Mouse (Mus musculus) kidney, adult 8-10 months (tissue): ENCODE results near the gene Lpar3.

Experiments
- DNase-seq, 2 experiments: peaks; one replicate each; pipeline ENCODE4 v3.0.0; 2022

Lpar3 gene

DNA sequence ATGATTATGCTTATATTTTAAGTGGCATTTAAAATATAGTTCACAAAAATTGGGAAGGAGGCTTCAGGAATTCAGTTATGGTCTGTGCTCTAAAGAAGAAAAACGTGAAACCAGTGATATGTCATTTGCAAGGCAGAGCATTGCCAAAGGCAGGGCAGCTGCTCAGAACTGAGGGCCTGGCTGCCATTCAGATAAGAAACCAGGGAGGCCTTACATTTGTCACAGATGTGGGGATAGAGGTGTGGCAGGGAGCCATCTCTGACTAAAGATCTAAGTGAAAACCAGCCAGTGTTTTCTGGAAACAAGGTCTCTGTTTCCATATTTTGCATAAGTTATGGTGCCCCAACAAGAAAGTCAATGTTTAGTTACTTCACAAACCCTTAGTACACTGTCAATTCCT lies 41.8 kb downstream of the Lpar3 start:
- DNase-seq: no peak

DNA sequence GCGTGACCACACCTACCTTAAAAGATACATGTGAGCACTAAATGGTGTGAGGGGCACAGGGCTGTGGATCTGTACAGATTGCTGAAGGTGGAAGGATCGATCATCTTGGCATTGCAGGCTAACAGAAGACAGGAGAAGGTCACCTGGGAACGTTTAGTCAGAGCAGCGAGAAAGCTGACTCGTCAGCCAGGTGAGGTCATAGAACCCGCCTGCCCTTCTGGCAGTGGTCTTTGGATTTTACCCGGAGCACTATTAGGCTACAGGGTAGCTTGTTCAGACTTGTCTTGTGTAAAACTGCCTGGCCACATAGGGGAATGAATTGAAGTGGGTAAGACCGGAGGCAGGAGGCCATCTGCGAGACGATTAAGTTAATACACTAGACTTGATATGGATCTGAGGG lies 43.4 kb downstream of the Lpar3 start:
- peak; percentile 44 to 53 for DNase-seq

DNA sequence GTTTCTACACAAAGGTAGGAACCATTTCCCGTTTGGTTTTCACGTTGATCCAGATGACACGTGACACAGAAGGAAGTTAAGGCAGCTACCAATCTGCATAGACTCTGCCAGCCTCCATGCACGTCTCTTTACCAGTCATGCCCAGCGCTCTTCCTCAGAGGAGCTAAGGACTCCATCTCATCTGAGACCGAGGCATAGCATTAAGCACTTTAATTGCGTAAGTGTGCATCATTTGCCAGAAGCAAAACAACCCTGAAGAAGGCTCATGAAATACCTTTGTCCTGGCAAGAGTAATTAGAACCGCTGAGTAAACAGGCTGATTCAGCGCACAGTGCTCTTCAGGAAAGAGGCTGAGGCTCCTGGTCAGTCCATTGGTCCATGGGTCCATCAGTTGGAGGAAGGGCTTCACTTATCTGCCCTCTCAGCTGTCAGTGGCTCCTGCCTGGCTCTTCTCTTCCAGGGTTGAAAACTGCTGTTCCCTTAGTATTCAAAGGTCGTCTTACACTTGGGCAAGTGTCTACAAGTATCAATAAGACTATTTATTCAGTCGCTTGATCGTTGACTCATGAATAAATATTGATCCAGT lies 44.9 kb downstream of the Lpar3 start:
- peak; percentile 67 to 81 for DNase-seq

DNA sequence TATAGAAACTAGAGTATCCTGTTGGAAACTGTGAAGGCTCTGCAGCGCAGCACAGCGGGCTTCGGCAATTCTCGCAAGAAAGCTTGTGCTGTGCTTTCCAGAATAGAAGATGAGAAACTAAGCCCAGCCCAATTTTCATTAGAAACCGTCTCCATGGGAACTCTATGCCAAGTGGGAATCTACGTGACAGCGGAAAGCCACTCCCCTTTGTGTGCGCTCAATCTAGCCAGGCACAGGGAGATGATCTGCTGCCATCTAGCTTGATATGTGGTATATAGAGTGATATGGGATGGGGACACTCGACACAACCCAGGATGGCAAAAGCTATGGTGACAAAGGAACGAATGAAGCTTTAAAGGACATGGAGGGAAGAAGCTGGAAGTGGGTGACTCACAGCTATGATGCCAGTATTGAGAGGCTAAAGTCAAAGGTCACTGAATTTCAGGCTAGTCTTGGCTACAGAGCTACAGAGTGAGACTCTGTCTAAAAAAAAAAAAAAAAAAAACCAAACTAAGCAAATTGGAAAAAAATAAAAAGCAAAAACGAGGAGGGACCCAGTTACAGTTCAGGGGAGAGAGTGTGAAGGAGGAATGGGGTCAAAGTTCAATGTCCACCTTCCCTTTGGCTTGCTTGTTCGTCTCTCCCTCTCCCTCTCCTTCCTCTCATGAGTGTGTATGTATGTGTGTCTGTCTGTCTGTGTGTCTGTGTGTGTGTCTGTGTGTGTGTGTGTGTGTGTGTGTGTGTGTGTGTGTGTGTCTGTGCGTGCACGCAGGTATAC lies 47.5 kb downstream of the Lpar3 start:
- peak; percentile 48 to 52 for DNase-seq

DNA sequence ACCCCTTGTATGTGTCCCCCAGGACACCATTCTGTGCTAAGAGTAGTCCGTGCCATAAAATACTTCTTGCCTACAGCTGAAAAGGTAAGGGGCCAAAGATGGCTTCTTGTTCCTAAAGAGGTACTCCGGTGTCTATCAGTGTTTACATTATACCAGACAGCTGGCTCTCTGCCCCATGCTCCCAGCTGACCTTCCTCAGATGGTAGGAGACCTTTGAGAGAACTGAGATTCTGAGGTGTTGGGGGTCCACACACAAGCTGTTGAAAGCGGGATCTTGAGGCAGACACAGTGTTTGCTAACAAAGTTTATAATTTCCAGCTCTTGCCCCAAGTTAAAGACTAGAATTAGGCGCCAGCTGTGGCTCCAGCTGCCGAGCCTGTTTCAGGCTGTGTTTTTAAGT lies 53.7 kb downstream of the Lpar3 start:
- DNase-seq: no peak

DNA sequence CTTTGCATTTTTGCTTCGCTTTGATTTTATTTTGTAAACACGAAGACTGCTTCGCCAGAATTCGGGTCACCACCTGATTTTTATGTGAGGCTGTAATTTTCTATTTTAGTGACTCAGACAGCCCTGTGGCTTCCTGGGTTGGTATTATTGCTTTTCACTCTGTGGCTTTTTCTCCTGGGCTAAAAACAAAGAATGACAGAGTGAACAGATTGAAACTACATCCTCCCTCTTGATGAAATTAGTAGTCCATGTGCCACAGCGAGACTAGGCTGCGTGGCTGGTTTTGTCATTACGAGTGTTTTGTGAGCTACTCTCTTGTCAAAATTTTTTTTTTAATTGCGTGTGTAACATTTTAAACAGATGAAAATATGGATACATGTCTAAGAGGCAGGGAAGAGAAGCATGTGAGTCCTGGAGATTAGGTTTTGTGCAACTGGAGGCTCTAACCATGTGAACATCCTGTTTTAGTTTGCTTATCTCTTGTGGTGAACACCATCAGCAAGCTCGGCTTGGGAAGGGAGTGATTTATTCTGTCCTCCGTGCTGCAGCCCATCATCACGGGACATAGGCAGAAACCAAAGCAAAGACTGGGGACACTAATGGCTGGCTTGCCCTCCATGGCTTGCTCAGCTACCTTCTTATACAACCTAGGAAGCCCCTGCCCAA lies 54.7 kb downstream of the Lpar3 start:
- DNase-seq: no peak

GRCm38 (mm10) chr3:146276026-146276409 lies 55.3 kb downstream of the Lpar3 start:
- no peak for DNase-seq

DNA sequence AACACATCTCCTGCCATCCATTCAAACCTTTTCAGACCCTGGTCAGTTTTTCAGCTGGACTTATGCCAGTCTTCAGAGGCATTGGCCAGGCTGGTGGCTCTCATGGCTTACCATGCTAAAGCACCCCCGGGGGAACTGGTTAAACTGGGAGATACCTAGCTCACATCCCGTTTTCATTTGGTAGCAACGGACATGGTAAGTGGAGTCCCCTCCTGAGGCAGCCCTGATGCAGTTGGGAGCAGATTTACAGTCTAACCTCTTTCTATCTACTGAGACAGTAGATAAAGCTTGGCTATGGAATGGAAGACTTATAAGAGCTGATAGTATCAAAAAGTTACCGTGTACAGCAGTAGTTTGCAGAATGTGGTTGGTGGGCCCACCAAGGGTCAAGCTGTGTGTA lies 56.2 kb downstream of the Lpar3 start:
- no peak for DNase-seq

DNA sequence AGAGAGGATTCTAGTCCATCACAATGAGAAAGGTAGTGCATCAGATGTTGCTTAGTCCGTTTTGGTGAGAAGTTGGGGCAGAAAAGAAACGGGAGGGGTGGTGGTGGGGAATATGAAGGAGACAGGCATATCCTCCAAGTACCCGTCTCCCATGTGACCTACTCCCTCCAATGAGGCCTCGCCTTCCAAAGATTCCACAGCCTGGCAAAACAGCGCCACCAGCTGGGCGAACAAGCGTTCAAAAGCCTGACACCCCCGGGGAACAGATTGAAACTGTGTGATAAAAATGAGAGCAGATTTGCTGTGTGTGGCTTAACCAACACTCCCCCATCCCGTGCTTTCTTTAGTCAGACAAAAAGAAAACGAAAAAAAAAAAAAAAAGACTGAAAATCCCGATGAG lies 56.7 kb downstream of the Lpar3 start:
- DNase-seq: peak; percentile 24 to 66

DNA sequence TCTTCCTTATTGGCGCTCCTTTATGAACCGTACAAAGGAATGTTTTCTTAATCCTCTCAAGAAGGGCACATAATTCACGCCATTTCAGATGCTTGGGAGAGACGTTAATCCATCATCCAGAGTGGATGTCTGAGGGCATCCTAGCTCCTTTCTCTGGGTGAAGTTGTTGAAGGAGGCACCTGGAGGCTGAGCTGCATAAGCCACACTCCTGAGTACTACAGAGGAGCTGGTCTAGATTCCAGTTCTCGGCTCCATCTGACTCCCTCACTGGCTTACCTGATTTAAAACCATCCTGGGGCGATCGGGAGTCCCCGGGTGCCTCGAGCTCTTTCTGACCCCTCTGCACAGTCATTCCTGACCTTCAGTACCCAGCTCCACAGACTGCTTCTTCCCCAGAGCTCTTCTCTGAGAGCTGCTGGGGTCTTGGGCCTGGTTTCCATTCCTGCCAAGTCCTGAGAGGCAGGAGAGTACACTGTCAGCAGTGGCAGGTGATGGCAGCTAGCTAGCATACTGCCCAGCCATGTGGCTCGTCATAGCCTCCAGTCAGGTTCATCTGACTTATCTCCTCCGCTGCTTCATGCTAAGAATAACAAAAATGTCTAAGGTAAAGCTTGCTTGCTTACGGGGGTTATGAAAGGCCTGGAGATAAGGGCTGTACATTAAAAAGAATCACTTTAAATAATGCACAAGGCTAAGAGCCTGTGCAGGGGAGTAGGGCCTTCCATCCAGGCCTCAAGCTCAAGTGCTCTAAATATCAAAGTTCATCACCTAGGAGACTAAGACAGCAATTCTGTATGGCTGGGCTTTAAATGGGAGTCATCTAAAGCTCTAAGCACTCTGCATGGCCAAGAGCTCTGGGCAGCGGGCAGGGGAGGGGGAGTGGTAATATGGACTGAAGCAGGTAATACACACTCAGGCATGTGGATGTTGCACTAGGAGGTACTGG lies 57.7 kb downstream of the Lpar3 start:
- peak in 1 of 2 experiments; percentile 52 for DNase-seq

DNA sequence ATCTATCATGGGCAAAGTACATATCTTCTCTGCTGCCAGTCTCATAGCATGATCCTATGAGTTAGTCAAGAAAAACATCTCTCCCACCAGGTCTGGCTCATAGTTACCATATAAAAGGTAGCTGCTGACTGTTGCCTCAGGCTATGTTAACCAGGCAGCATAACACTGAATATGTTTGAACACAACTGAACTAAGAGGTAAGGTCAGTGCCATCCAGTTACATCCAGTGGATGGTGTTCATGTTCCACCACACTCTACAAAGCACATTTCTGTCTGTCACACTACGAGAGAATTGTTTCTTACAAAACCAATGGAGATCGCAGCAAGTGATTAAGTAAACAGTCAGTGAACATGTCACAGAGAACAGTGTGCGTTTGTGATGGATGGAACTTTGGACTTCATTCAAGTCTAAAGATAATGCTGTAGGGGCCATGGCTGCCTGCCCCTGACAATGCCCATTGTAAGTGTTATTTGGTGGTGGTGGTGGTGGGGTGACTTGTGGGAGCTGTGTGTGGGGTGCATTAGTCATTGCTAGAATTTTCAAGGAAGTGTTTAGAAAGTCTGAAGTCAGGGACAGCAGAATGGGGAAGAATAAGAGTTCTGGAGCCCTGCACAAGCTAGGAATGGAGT lies 63.1 kb downstream of the Lpar3 start:
- no peak for DNase-seq

- DNase-seq: no peak
These were observed 65.4 kb downstream of the Lpar3 start for GRCm38 (mm10) chr3:146286118-146286517.

GRCm38 (mm10) chr3:146291928-146292327 lies 71.2 kb downstream of the Lpar3 start:
- DNase-seq: no peak

DNA sequence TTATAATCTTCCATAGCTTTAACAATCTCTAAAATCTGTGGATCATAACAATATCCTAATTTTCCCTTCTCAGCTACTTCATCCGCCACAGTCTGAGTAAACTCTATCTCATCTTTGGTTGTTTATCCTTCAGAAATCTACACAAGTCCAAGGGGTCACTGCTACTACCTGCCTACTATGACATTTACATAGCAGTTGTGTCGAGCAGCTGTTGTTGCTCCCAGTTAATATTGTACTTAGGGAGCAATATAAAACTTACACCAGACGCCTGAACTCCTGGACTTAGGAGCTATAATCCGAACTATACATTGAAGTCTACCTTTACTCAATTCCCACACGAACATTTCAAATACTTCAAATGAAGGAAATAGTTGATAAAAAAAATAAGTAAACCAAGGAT lies 71.8 kb downstream of the Lpar3 start:
- no peak for DNase-seq

DNA sequence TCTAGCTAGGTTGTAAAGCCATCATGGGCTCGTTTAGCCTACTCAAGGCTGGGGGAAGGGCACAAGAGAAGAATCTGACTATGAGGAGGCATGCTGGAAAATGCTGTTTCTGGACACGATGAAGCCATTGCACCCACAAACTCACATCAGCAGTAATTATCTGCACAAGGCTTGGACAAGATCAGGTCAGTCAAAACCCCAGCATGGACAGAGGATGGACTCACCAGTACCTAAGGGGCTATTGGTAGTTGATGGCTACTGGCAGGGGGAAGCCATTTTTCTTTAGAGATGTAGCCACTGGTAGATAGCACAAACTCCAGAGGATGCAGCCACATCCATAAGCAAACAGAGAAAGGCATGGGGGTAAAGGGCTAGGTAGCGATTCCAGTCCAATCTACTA lies 81.7 kb downstream of the Lpar3 start:
- no peak for DNase-seq

DNA sequence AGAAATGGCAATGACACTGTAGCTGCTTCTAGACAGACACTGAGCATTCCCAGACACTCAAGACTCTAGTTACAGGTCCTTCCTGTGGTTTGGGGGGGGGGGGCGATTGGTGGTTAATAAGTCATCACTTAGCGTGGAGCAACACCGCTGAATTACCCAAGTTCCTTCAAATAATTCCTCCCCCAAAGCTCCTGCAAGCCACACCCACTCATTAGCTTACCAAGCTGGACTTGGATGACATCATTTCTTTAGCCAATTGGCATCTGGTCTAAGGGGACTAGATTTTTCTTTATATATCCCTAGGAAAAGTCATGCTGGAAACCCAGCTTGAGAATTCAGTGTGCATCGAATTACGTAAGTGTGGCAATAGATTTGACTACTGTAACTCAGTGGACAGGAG lies 82.4 kb downstream of the Lpar3 start:
- DNase-seq: no peak

DNA sequence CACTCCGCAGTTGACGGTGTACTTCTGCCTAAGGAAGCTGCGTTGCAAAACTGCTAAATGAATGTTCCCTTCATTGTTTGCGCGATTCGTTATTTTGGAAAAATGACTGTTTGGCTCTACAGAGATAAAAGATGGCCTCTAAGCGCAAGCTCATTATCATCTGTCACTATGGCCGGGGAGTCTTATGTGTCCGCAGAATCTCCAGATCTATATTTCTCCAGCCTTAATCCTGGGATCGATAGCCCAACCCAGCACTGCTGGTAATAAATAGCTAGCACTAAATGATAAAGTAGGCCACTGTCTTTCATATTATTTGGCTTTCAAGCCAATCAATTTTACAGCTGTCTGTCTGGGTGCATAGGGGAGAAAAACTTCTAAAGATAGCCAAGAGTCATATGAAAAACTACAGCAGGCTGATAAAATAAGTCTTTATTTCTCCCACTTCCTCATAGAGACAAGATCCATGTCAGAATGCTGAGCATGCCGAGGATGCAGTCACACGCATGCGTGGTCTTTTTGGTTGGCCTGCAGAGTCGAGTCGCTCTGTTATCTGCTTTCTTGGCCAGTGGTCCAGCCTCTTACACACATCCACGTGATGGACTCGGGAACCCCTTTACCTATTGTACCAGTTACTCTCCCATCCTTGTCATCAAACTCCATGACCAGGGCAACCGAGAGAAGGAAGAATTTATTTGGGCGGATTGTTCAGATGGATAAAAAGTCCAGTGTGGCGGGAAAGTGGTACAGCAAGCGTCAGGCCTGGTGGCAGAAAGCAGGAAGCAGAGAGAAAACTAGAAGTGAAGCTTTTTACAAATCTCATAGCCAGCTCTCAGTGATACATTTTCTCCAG lies 84.0 kb downstream of the Lpar3 start:
- DNase-seq: no peak

GRCm38 (mm10) chr3:146307341-146307740 lies 86.6 kb downstream of the Lpar3 start:
- DNase-seq: no peak

DNA sequence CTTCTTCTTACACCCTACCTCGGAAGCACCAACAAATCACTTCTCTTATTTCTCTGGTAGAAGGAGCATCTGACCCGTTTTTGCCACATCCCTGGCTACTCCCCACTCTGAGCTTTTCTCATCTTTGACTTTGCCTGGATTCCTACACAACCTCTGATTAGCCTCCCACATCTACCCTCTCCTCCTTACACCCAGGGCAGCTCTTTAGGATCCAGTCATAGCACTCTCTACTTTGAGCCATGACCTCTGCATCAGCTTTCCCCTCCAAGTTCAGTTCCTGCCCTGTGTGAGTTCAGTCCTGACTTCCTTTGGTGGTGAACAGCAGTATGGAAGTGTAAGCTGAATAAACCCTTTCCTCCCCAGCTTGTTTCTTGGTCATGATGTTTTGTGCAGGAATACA lies 87.1 kb downstream of the Lpar3 start:
- DNase-seq: no peak

DNA sequence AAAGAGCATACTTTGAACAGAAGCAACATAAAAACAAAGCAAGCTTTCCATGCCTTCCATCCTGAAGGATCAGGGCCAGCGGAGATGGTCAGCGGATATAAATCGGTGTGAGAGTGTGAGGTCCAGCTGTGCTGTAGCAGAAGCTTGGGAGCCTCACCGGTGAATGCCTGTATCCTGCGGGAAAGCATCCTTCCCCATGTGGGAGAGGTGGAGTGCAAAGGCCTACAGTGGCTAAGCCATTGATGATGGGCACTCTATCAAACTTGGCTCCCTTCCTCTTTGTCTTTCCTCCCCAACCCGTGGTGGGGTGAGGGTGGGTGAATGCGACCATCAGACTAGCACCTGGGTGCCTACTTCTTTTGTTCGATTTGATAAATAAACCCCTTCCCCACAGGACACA lies 88.8 kb downstream of the Lpar3 start:
- DNase-seq: no peak

DNA sequence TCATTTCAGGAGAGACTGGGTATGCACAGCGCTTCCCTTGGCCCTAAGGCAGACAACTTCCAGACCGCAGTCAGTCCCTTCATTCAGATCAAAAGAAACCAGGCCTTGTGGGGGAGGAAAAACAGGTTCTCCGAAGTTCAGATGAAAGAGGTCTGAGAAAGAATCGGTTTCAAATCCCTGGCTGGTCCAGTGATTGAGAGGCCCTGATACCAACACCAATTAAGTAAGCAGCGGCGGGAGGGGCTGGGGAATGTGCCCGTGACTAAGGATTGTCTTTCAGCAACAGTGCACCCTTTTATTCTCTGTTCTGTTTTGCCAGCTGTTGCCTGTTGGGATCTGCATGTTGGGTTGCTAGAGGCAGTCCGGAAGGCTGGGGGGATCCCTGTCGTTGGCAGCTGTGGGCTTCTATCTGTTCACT lies 90.4 kb downstream of the Lpar3 start:
- DNase-seq: no peak

DNA sequence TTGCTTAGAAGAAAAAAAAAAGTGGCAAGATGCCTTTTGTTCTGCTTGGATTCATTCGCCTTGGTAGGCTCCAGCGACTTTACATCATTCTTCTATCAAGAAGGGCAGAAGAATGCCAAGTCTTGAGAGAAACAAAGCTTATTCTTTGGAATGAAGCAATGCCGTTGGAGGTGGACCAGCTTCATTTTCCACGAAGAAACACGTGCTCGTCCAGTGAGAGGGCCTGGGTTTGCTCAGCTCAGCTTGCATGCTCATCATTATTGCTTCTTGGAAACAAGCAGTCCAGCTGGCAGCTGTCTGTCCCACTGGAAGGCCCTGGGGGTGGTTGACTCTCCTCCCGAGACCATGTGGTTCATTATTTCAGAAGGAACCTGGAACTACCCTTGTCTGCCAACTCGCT lies 94.7 kb downstream of the Lpar3 start:
- DNase-seq: no peak
